Mouse (Mus musculus) E14TG2a.4 (cell line): ENCODE measurements at regions not wholly inside any gene's neighbourhood (a gene's known extent, or its start where the extent isn't known, plus 50 kb on each side); places are given as distances from the start of the nearest gene placed in this dataset.
"Not testable (repeated sequence)": the region's sequence is repeated elsewhere in the genome, so short reads cannot be mapped to it uniquely, and the experiment has no call there.

Source experiments
- CTCF ChIP-seq: conservative IDR thresholded peaks from 2 replicates; pipeline ENCODE4 v1.5.1; 2014; ENCODE audit warnings: low read length
- POU5F1 ChIP-seq: IDR thresholded peaks from 2 replicates; pipeline ENCODE4 v1.6.1; 2014; ENCODE audit warnings: low read length, borderline replicate concordance

DNA sequence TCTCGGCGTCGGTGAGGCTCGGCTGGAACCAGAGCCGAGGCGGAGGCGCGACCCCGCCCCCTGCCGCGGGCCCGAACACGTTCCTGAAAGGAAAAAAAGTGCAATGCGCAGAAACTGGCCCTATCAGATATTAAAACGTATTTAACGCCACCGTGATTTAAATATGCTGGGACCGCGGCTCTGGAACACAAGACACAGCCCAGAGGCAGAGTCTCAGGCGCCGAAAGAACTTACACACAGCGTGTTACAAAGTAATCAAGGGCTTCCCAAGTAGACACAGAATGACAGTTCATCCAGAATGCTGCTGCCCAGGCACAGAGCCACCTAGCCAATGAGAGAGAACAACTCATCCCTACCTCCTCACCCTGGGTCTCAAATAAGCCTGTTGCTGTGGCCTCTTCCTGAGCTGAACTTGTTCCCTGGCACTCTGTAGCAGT, 73.8 kb downstream of the Zxdb start:
- not testable (repeated sequence) for TF ChIP-seq CTCF, POU5F1
